Mouse (Mus musculus) heart, adult 2 months (tissue): ENCODE measurements around the gene Maml2. TPM values are rescaled to one million over a fixed set of nuclear protein-coding genes. Genes with fewer than 3 reads are reported as not detected.

Source experiments
- DNase-seq, 2 experiments: peaks; one replicate each; pipeline ENCODE4 v3.0.0; 2021
- H3K27ac ChIP-seq: fragments of 200-600 bp; 2 replicates; pipeline ENCODE4 v1.8.1; 2022
- H3K27me3 ChIP-seq: fragments of 200-500 bp; 2 replicates; pipeline ENCODE4 v1.6.1; 2012; ENCODE audit warnings: mild to moderate bottlenecking, low read length, inconsistent platforms, mixed read lengths; ENCODE audit not compliant: control insufficient read depth, insufficient read depth
- H3K36me3 ChIP-seq: fragments of 200-500 bp; 2 replicates; pipeline ENCODE4 v1.6.1; 2012; ENCODE audit warnings: low read length, inconsistent platforms; ENCODE audit not compliant: control insufficient read depth, insufficient read depth
- H3K4me1 ChIP-seq: fragments of 200-500 bp; 2 replicates; pipeline ENCODE4 v1.6.1; 2011; ENCODE audit warnings: low read length; ENCODE audit not compliant: control insufficient read depth, insufficient read depth
- H3K4me3 ChIP-seq: fragments of 200-600 bp; 2 replicates; pipeline ENCODE4 v1.8.1; 2022
- H3K79me2 ChIP-seq: fragments of 200-500 bp; replicated peaks from 2 replicates; pipeline ENCODE4 v1.6.1; 2012; ENCODE audit warnings: mild to moderate bottlenecking, inconsistent platforms, low read length, moderate library complexity, mixed read lengths; ENCODE audit not compliant: control insufficient read depth, insufficient read depth
- H3K9ac ChIP-seq: fragments of 200-500 bp; 2 replicates; pipeline ENCODE4 v1.6.1; 2012; ENCODE audit warnings: low read depth, mild to moderate bottlenecking, control low read depth, inconsistent platforms, low read length, mixed read lengths
- CTCF ChIP-seq: fragments of 200-600 bp; IDR thresholded peaks from 2 replicates; pipeline ENCODE4 v1.8.1; 2022; ENCODE audit warnings: antibody characterized with exemption, mild to moderate bottlenecking, moderate library complexity
- EP300 ChIP-seq: fragments of 200-500 bp; IDR thresholded peaks from 2 replicates; pipeline ENCODE4 v1.6.1; 2011; ENCODE audit warnings: low read depth, low read length, control low read depth; ENCODE audit not compliant: insufficient read depth
- POLR2A ChIP-seq: fragments of 200-500 bp; IDR thresholded peaks from 2 replicates; pipeline ENCODE4 v1.6.1; 2011; ENCODE audit warnings: mild to moderate bottlenecking, low read depth, low read length, control low read depth; ENCODE audit not compliant: insufficient read depth
- WGBS: fragments of 180-500 bp; shearing (Covaris S2); methylation state at CpG from one replicate; pipeline ENCODE4 v1.1.7; 2018; 5-methylcytosine and 5-hydroxymethylcytosine counted together
- intact Hi-C: fragments of 180-260 bp; cut with DNase I; formaldehyde crosslinking; loops from one replicate; pipeline ENCODE4 v1.15.1; 2025
- polyA plus RNA-seq: library from polyadenylated mRNA; depleted of rRNA; stranded (reverse); fragments of >200 nt; gene quantifications from 2 replicates; pipeline ENCODE4 v1.2.3, GENCODE M21; 2012
- total RNA-seq, 2 experiments: library from RNA; stranded (reverse); gene quantifications; 2 replicates each; pipeline ENCODE4 v1.2.3; 2021

Maml2 gene
- total and polyA plus RNA-seq, 3 experiments, result 4.8 to 6.5 (median 5.7) TPM

GRCm38 (mm10) chr9:13555973-13556481 lies 258.3 kb downstream of the Maml2 start:
- DNase-seq, result peak in 1 of 2 experiments; percentile 12
- H3K4me1 ChIP-seq, result peaks cover 9% of the 10 kb centered on the region
- no peak overlapping the region for H3K9ac ChIP-seq
- peaks cover 1% of the 10 kb centered on the region; the same call in 1 of the 2 replicates for H3K36me3 ChIP-seq
- intact Hi-C loops, result no loop called here
- H3K4me3 ChIP-seq, result no peak overlapping the region
- no peaks in the 10 kb centered on the region for H3K79me2 ChIP-seq
- no peaks in the 10 kb centered on the region for H3K27me3 ChIP-seq
- TF ChIP-seq POLR2A, result no peak
- 83% methylated on average over 8 of the region's 8 CpGs for WGBS
- H3K27ac ChIP-seq, result no peak overlapping the region

DNA sequence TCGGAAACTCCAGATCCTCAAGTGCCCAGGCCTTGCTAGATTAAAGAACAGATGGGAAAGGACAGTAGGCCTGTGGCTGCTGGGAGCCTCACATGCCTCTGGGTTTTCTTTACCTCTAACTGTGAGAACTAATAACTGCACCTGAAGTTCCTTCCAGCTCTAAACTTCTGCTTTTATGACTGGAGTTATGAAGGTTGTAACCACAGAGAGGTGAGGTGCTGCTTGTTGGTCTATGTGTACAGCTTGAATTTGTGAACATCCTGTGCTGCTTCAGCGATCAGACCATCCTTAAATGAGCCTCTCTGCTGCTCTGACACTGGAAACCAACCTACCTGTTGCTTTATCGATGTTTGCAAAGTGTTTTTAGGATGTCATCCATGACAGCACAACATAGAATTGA lies 258.9 kb downstream of the Maml2 start:
- H3K36me3 ChIP-seq, result peaks cover 1% of the 10 kb centered on the region; the same call in 1 of the 2 replicates
- no peak overlapping the region for H3K4me3 ChIP-seq
- no peak overlapping the region for H3K27ac ChIP-seq
- H3K79me2 ChIP-seq, result no peaks in the 10 kb centered on the region
- H3K27me3 ChIP-seq, result no peaks in the 10 kb centered on the region
- intact Hi-C loops, result no loop called here
- DNase-seq, result peak in 1 of 2 experiments; percentile 4
- H3K4me1 ChIP-seq, result peaks cover 12% of the 10 kb centered on the region
- TF ChIP-seq EP300 (no peak), CTCF (no peak), POLR2A (no peak)
- 75% methylated on average over 3 of the region's 3 CpGs for WGBS
- no peak overlapping the region for H3K9ac ChIP-seq

DNA sequence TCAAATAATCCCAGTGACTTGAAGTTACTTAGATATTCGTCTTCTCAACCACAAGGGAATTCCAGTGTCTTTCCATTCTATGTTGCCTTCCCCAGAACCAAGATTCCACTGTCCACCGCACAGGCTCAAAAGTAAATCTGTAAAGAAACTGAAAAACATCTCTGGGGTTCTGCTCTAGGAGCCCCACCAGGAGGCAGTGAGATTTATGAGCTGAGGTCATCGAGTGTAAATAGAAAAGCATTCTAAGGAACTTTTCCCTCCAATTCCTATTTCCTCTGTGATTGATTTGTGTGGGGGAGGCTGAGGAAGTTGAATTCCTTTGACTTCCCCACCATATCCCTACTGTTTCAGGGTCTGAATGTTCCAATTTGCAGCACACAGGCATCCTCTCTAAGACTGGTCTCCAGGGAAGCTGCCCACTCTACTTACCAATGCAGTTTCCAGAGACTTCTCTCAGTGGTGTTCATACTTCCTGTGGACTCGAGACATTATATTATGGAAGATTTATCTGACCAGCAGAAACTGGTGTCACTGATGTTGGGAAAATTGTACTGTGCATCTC lies 261.1 kb downstream of the Maml2 start:
- Histone ChIP-seq H3K36me3 (peaks cover 1% of the 10 kb centered on the region; the same call in 1 of the 2 replicates), H3K27me3 (no peaks in the 10 kb centered on the region), H3K27ac (peak overlapping the region; percentile 7), H3K9ac (no peak overlapping the region), H3K79me2 (no peaks in the 10 kb centered on the region), H3K4me1 (peaks cover 18% of the 10 kb centered on the region), H3K4me3 (no peak overlapping the region)
- intact Hi-C loops, result no loop called here
- WGBS, result 36% methylated on average over 4 of the region's 4 CpGs
- TF ChIP-seq EP300 (no peak), CTCF (peak; percentile 23)
- DNase-seq, result peak in 1 of 2 experiments; percentile 12

DNA sequence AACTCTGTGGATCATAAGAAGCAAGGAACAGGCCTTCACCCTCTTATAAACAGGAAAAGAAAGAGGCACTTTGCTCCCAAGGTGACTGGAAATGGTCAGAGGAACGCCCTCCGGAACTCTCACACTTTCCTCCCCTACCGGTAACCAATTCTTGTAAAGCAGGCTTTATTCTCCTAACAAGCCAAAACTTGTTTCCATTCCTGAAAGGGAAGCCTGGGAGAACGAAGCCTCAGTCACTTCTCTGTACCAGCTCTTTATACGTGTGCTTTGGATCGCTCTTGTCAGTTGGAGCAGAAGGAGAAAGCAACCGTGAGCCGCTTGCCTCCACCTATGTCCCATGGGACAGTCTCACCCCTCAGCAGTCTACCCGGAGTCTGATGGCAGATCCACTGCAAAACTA lies 262.9 kb downstream of the Maml2 start:
- intact Hi-C loops, result no loop called here
- DNase-seq, result no peak

DNA sequence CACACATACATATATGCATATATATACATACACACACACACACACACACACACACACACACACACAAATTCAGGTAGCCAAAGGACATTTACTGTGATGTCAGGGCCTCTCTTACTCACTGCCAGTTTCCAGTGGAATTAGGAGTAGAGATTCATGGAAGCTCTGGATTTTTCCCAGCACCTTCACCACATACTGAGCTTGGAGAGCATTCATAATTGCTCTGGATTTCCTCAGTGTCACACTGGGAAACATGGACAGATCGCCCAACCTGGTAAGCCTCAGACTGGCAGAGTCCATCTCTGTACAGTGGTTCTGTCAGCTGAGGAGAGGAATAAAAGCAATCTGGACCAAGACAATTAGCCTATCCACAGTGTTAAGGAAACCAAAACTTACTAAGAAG lies 263.6 kb downstream of the Maml2 start:
- H3K27me3 ChIP-seq, result no peaks in the 10 kb centered on the region
- H3K4me1 ChIP-seq, result peaks cover 22% of the 10 kb centered on the region
- no peak overlapping the region for H3K9ac ChIP-seq
- intact Hi-C loops, result no loop called here
- TF ChIP-seq CTCF, result no peak
- no peak for TF ChIP-seq EP300
- no peak for TF ChIP-seq POLR2A
- peak in 1 of 2 experiments; percentile 5 for DNase-seq
- H3K4me3 ChIP-seq, result no peak overlapping the region
- H3K79me2 ChIP-seq, result no peaks in the 10 kb centered on the region
- H3K27ac ChIP-seq, result no peak overlapping the region
- 87% methylated on average over 1 of the region's 1 CpGs for WGBS
- H3K36me3 ChIP-seq, result peaks cover 1% of the 10 kb centered on the region; the same call in 1 of the 2 replicates

More for the DNA sequence above, 262.9 kb downstream of the Maml2 start:
- H3K4me3 ChIP-seq, result no peak overlapping the region
- H3K27me3 ChIP-seq, result no peaks in the 10 kb centered on the region
- H3K9ac ChIP-seq, result no peak overlapping the region
- H3K79me2 ChIP-seq, result no peaks in the 10 kb centered on the region
- peaks cover 22% of the 10 kb centered on the region for H3K4me1 ChIP-seq
- H3K36me3 ChIP-seq, result peaks cover 1% of the 10 kb centered on the region; the same call in 1 of the 2 replicates
- H3K27ac ChIP-seq, result peak overlapping the region; percentile 4
- 63% methylated on average over 9 of the region's 9 CpGs for WGBS
- TF ChIP-seq EP300, result no peak
- TF ChIP-seq CTCF, result no peak
- no peak for TF ChIP-seq POLR2A
